Mouse (Mus musculus): ENCODE results near the gene Gigyf1.

Gigyf1 gene

DNA sequence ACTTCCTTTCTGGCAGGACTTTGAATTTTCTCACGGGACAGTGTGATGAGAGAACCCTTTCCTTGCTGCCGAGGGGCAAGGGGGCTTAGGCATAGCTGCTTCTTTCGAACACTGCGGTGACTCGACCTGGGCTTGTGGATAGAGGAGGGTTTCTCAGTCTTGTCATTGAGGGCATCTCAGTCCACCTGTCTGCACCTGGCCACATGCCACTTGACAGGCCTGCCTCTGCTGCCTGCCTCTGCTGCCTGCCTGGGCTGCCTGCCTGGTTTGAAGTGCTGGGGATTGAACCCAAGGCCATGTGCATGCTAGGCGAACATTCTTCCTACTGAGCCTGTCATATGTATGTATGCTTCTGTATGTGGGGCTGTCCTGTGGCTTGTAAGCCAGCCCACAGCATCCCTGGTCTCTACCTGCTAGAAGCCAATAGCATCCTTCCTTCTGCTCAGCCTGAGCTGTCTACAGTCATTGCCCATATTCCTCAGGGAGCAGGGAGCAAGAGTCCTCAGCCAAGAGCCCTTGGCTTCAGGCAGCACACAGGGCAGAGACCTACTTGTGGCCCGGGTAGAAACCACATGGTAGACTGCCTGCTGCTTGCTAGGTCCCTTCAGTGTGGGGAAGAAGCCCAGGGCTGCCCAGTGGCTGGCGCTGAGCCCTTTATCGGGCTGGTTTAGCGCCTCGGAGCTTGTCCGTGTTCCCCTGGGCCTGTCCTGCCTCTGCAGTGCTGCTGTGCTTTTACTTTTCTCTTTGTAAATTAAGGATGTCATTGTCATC lies 4.2 kb upstream of the Gigyf1 start:
- DNase-seq (ENCODE audit: extremely low spot score, low spot score): no peak

DNA sequence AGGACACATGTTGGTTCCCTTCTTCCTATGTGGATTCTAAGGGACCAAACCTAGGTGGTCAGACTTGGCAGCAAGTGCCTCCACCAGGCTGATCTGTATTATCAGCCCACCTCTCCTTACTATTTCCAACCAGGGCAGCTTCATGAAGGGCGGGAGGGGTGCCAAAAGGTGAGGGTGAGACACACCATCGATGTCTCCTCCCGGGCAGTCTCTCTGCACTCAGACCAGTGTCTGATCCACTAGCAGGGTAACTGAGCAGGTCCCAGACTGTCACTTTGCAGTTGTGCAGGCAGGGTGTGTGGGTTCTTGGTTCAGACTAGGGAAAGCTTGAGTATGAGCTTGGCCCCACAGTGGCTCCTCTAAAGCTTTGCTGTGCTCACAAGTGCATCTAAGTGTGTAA lies 3.5 kb upstream of the Gigyf1 start:
- no peak for DNase-seq (ENCODE audit: extremely low spot score, low spot score)

DNA sequence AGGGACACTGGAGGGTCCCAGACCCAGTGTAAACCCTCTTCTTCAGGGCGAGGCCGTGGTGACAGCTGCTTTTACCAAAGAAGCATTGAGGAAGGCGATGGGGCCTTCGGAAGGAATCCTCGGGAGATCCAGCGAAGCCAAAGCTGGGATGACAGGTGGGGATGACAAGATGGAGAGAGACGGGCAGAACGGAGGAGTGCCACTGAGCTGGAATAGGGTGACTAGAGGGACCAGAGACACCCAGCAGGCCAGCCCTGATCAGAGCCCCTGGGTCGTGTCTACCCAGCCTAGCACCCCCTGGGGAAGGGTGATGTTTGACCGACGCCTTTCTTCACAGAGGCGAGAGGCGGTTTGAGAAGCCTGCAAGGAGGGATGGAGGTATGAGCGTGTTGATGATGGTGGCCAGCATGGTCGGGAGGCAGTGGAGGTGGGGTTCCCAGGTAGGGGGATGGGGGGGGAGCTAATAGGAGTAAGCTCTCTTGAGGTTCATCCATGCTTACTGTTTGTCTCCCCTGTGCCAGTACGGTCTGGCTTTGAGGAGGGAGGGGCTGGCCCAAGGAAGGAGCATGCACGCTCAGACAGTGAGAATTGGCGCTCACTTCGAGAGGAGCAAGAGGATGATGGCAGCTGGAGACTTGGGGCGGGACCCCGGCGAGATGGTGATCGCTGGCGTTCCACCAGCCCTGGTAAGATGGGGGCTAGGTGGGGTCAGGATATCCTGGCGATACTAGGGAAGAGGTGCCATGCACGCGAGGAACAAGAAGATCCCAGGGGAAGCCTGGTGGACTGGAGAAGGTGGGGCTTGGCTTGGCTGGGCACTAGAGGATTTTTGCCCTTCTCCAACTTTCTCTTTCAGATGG lies 1.6 kb downstream of the Gigyf1 start:
- no peak for DNase-seq (ENCODE audit: extremely low spot score, low spot score)

DNA sequence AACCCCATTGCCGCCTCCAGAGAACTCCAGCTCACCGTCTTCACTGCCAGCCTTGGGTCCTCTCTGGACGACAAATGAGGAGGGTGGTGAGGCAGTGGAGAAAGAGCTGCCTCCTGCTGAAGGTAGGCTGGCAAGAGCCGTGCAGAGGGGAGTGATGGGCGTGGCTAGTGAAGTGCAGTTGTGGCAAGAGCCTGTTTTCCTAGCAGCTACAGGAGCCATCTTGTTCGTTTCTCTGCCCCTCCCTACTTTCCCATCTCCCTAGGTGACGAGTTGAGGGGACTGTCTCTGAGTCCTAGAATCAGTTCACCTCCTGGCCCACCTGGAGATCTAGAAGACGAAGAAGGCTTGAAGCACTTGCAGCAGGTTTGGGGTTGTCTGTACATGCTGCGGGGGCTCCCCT lies 3.5 kb downstream of the Gigyf1 start:
- DNase-seq (ENCODE audit: extremely low spot score, low spot score): no peak

DNA sequence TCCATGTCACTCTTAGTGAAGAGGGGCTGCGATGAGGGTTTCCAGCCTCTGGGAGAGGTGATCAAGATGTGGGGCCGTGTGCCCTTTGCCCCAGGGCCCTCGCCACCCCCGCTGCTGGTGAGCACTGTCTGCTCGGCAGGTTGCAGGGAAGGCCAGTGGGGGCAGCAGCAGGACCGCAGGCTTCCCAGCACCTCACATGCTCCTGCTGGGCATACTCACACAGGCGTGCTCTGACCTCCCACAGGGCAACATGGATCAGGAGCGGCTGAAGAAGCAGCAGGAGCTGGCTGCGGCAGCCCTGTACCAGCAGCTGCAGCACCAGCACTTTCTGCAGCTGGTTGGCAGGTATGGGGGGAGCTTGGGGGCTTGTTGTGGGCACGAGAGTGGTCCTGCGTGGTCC lies 4.4 kb downstream of the Gigyf1 start:
- DNase-seq (ENCODE audit: extremely low spot score, low spot score): no peak

DNA sequence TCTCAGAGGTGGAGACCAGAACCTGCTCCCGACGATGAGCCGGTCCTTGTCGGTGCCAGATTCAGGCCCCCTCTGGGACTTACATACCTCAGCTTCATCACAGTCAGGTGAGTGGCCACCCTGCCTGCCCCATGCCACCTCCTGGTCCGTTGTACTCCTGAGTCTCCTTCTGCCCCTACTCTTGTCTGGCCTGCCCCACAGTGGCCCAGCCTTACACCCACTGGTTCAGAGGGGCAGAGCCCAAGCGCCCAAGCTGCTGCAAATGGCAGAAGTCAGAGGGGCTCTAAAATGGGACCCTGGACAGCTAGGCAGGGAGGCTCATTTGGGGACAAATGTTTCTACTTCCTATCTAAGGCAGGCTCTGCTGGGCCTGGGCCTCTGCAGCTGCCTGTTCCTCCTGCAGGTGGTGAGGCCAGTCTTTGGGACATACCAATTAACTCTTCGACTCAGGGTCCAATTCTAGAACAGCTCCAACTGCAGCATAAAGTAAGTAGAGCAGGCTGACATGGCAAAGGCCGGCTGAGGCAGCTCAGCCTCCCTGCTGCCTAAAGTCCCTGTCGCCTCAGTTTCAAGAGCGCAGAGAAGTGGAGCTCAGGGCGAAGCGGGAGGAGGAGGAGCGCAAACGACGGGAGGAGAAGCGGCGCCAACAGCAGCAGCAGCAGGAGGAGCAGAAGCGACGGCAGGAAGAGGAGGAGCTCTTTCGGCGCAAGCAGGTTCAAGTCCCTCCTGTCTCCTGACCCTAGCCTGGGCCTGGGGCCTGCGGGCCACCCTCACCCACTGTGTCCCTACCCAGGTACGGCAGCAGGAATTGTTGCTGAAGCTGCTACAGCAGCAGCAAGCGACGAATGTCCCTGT lies 5.3 kb downstream of the Gigyf1 start:
- DNase-seq (ENCODE audit: extremely low spot score, low spot score): no peak

DNA sequence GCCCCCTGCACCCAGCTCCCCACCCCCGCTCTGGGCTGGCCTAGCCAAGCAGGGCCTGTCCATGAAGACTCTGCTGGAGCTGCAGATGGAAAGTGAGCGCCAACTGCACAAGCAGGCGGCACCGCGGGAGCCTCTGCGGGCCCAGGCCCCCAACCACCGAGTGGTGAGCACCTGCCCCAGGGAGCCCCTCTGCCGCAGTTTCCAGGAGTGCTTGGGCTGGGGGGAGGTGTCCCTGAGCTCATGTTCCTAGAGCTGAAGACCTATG lies 5.8 kb downstream of the Gigyf1 start:
- DNase-seq (ENCODE audit: extremely low spot score, low spot score): no peak

DNA sequence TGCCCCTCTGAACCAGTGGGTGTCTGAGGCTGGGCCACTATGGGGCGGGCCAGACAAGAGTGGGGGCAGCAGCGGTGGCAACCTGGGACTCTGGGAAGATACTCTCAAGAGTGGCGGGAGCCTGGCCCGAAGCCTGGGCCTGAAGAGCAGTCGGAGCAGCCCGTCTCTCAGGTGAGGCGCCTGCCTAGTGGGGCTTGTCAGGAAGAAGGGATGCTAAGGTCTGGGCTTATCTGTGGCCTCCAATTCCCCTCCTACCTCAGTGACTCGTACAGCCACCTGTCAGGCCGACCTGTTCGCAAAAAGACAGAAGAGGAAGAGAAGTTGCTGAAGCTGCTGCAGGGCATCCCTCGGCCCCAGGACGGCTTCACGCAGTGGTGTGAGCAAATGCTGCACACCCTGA lies 6.3 kb downstream of the Gigyf1 start:
- DNase-seq (ENCODE audit: extremely low spot score, low spot score): no peak

DNA sequence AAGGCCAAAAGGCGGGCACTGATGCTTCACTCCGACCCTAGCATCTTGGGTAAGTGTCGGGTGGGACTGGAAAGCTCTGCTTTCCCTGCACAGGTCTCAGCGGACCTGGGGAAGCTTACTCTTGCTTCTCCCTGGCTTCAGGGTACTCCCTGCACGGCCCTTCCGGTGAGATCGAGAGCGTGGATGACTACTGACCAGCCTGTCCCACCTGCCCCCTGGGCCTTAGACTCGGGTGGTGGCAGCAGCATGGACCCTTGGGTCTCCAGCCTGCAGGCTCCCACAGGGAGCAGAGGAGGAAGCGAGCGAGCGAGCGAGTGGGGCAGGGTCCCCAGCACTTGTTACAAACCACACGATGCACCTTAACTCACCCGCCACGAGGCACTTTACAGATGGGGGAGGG lies 7.2 kb downstream of the Gigyf1 start:
- DNase-seq (ENCODE audit: extremely low spot score, low spot score): no peak

DNA sequence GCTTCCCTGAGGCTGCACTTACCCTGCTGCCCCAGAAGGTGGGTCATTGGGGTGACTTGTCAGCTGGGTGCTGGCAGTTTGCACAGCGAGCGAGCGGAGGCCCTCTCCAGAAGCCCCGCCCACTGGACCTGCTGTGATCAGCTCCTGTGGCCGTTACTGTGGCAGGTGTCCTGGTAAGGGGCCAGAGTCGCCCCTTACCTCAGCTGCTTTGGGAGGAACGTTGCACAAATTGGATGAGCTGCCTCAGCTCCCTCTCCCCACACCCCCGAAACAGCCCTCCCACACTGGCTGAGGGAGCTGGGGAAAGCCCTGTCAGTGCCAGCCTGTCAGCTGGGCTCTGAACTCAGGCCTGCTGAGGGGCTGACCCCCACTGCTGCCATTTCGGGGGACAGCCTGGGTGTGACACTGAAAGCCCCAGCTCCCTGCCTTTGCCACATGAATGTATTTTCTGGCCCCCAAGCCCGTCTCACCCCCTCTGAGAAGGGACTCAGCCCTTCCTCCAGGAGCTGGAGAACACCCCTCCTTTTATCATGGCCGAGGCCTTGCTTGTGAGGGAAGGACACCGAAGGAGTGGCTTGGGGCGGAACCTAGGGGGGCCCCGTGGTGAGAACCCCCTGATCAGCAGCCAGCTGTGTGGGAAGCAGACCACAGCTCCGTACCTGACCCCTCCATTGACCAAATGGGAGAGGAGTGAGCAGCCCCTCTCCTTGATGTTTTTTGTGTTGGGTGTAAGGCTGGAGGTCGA lies 8.0 kb downstream of the Gigyf1 start:
- DNase-seq (ENCODE audit: extremely low spot score, low spot score): no peak

DNA sequence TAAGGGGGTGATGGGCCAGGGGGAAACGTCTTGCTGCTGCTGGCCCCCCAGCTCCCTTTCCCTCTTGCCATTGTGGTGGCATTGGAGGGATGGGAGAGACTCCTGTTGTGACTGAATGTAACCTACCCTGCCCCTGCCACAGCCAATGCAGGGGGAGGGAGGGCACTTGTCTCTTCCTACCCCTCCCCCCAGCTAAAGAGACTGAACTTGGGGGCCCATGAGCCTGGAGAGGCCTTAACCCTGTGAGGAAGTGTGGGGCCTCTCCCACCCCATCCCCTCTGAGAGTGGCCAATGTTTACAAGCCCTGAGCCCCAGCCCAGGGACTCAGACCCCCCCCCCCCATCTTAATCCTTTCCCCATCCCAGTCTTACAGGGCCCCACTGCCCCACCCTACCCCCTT lies 9.1 kb downstream of the Gigyf1 start:
- DNase-seq (ENCODE audit: extremely low spot score, low spot score): no peak

DNA sequence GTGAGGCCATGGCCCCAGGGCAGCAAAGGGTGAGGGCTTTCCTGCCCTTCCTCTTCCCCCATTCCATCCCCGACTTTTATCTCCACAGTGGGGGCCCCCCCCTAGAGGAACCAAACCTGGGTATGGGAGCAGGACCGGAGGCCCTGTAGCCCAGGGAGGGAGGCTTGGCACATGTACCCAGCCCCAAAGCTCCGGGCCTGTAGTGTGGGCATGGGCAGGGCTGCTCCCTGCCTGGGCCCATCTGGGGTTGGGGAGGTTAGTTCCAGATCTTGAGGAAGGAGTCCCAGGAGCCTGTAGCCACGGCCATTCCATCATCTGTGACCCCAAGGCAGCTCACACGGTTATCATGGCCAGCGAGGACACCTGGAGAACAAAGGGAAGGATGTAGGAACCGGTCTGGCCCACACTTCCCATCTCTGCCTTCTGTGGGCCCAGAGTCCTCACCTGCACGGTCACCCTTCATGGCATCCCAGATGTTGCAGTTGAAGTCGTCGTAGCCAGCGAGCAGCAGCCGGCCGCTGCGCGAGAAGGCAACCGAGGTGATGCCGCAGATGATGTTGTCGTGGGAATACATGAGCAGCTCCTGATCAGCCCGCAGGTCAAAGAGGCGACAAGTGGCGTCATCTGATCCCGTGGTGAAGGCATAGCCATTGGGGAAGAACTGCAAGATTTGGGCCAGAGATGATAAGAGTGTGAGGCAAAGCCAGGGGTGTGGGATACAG lies 10.1 kb downstream of the Gigyf1 start:
- no peak for DNase-seq (ENCODE audit: extremely low spot score, low spot score)

DNA sequence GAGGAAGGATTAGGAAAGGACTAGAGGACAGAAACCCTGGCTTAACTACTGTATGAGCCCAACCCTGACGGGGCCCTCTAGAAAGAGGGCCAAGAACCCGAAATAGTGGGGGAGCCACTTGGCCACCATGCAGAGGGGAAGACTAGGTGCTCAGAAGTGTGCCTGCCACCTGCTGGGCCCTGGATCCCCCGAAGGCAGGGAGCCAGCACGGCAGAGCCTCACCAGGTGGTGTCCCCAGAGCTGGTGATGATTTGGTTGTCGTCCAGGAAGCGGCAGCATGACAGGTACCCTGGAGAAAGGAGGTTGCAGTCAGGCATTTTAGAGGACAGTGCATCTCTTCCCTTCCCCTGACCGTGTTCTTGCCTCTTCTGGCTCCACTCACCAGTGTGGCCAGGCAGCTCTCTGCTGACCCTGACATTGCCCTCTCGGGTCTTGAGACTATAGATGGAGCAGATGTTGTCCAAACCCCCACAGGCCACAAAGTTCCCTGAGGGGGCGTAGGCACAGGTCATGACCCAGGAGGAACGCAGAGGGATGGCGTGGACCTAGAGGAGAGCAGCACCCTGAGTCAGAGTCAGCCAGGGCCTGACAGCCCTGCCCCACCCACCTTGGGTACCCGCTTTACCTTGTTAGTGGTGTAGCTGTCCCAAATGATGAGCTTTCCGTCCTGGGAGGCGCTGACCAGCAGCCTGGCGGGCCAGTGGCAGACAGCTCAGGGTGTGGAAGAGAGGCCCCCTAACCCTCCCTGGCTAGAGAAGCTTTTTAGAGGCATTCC lies 11.1 kb downstream of the Gigyf1 start:
- DNase-seq (ENCODE audit: extremely low spot score, low spot score): no peak

DNA sequence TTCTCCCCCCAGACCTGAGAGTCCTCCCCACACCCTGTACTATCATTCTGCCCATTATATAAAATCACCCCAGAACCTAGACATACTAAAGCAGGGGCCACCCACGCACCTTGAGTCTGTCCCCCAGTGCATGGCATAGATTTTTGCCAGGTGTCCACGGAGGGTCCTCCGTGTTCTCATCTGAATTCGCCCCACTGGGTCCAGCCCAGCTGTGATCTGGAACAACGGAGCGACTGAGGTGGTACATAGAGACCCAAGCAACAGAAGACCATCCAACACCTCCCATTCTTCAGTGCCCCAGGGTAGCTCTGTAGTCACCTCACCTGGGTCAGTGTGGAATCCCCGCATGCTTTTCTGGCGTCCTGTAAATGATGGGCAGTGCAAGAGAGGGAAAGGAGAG lies 11.7 kb downstream of the Gigyf1 start:
- no peak for DNase-seq (ENCODE audit: extremely low spot score, low spot score)

DNA sequence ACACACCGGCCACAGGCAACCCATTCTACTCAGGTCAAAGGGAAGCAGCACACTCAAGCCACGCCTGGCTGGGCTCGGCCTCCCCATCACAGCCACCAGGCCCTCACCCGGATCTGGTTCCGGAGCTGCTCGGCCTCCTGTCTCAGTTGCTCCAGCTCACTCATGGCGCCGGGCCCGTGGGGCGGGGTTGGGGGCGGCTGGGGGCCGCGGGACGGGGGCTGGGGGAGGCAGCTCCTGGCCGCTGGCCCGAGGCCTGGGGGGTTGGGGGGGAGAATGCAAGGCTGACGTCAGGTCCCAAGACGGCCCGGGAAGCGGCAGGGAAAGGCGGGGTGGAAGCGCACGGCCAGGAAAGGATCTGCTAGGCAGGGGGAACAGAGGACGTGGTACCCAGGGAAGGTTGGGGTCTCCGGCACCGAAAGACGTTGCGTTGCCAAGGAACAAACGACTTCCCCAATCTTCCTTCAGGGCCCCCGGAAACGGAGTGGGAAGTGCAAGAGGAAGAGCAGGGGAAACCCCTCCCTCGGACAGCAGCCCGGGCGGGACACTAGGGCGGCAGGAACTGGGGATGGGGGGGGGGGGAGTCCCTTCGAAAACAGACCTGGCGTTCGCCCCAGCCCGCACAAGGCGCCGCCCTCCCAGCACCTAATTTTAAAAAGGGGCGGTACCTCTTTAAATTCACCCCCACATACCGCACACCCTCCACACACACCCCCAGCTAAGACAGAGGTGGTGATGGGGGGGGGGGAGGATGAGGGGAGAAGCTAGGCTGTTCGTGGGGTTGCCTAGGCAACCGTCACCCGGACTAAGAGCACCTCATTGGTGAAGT lies 12.5 kb downstream of the Gigyf1 start:
- DNase-seq (ENCODE audit: extremely low spot score, low spot score): peak; percentile 60

DNA sequence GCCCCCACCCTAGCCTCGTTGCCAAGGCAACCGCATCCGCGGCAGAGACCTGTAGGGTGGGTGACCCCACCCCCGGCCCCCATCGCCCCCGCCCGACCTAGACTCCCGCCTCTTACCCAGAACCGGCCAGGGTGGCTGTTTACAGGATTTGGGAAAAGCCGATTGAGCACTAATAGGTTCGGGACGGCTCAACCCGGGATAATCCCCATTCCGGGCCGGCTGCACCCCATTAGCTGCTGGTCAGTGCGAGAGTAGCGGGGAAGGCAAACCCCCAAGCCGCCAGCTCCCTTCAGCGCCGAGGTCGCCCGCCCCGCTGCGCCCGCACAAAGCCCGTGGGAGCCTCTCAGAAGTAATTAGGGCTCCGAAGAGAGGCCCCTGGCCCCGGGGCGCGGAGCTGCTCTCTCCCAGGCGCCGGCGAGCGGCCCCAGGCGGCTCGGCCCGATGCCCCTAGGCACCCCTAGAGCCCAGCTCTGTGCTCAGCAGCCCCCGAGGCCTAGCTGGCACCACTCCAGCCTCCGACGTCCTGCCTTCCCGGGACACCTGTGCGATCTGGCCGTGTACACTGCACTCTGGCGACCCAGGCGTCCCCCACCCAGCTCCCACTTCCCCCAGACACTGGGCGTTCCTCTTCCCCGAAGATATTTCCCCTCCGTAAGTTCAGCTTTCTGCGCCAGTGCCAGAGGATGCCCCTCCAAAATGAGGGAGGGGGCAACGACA lies 13.2 kb downstream of the Gigyf1 start:
- peak; percentile 83 for DNase-seq (ENCODE audit: extremely low spot score, low spot score)

DNA sequence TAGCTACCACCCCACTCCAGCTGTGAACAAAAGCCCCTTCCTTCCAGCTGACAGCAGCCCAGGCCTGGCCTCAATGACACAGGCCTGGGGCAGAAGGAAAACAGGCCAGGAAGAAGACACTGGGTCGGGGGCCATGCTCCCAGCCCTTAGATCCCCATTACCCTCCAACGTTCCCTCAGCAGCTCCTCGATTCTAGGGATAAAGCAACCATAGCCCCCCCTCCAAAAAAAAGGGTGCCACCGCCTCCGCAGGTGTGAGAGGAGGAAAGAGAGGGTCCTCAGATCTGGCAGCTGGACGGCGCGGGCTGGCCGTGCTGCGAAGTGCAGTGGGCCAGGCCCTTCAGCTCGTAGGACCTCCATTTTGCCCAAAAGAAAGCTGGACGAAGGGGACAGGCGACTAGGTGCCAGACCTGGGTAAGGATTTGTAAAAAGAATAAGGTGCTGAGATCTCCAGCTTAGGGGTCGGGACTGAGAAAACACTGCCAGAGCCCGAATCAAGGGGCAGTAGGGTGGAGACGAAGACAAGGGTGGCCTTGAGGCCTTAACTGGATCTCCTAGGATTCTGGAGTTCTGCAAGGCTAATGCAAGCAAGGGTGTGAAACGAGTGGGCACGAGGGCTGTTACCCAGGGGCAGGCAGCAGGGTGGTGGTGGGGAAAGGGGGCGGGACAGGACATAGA lies 13.9 kb downstream of the Gigyf1 start:
- peak; percentile 58 for DNase-seq (ENCODE audit: extremely low spot score, low spot score)

DNA sequence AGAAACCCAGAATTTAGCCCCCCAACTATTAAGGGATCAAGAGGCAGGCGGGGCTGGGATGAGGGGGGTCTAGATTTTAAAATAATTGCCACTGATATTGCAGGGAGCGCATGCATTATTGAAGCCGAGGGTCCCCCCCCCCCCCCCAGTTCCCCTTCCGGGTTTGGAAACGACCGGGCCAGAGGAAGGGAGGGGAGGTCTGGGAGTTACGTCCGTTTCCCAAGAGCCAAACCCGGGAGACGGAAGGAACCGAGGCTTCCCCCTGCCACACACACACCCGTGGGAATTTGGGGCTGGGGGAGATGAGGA lies 14.4 kb downstream of the Gigyf1 start:
- DNase-seq (ENCODE audit: extremely low spot score, low spot score): no peak
